Mouse (Mus musculus) central nervous system, embryonic 14 days (tissue): ENCODE data around the gene Klk11. TPM values are rescaled to one million over a fixed set of nuclear protein-coding genes. Genes with fewer than 3 reads are reported as not detected.

Experiments used
- polyA plus RNA-seq: library from polyadenylated mRNA; depleted of rRNA; stranded (reverse); fragments of >200 nt; gene quantifications from 2 replicates; pipeline ENCODE4 v1.2.3, GENCODE M21; 2012; rRNA removed

Klk11 gene
- polyA plus RNA-seq = 0.23 TPM in 1 of 2 replicates, not detected in the other

GRCm38 (mm10) chr7:43774364-43774763, at the start of gene Klk11:
Gene Klk11 (plus strand): TSS chr7:43774604.

GRCm38 (mm10) chr7:43768597-43768996, 5.8 kb upstream of the Klk11 start, which contains the start of gene Klk12:
Gene Klk12 (plus strand): TSS chr7:43768897.

GRCm38 (mm10) chr7:43780746-43781145, 6.3 kb downstream of the Klk11 start, which contains the start of gene Klk10:
Gene Klk10 (plus strand): TSS chr7:43781035.

GRCm38 (mm10) chr7:43791591-43791990, 17.2 kb downstream of the Klk11 start, which contains the start of gene Klk9:
Gene Klk9 (plus strand): TSS chr7:43791891.

GRCm38 (mm10) chr7:43797333-43797769, 22.9 kb downstream of the Klk11 start, which contains the start of gene Klk8:
Gene Klk8 (plus strand): TSS chr7:43797577.

GRCm38 (mm10) chr7:43810994-43811393, 36.6 kb downstream of the Klk11 start, which contains the start of gene Klk7:
Gene Klk7 (plus strand): TSS chr7:43811294.

GRCm38 (mm10) chr7:43824199-43824598, 49.8 kb downstream of the Klk11 start, which contains the start of gene Klk6:
Gene Klk6 (plus strand): TSS chr7:43824499.

Other genes with a start within 250 kb of the Klk11 start
- 1.4 and 1.5 TPM in 2 replicates for gene Cd33, start 230.2 kb upstream of the Klk11 start, polyA plus RNA-seq
- gene Zfp658, start 212.3 kb upstream of the Klk11 start, polyA plus RNA-seq = 9.2 and 13.1 TPM in 2 replicates
- gene Zfp719, start 195.0 kb upstream of the Klk11 start, polyA plus RNA-seq = 5.6 and 7.6 TPM in 2 replicates
- 0.29 and 0.45 TPM in 2 replicates for gene Zfp819, start 167.4 kb upstream of the Klk11 start, polyA plus RNA-seq
- gene Ceacam18, start 139.9 kb upstream of the Klk11 start, polyA plus RNA-seq = 0.04 TPM in 1 of 2 replicates, not detected in the other
- 0.37 and 0.43 TPM in 2 replicates for gene Siglece, start 114.4 kb upstream of the Klk11 start, polyA plus RNA-seq
- gene Ctu1, start 102.6 kb upstream of the Klk11 start, polyA plus RNA-seq = 20.2 and 24.4 TPM in 2 replicates
- gene Klk14, start 84.2 kb upstream of the Klk11 start, polyA plus RNA-seq = 0.10 and 0.16 TPM in 2 replicates
- 0.09 TPM in 1 of 2 replicates, not detected in the other for gene Klk13, start 62.0 kb upstream of the Klk11 start, polyA plus RNA-seq
- gene Klk12, start 5.7 kb upstream of the Klk11 start, polyA plus RNA-seq = not detected in 2 replicates
- 0.15 and 0.91 TPM in 2 replicates for gene Klk10, start 6.4 kb downstream of the Klk11 start, polyA plus RNA-seq
- gene Klk9, start 17.3 kb downstream of the Klk11 start, polyA plus RNA-seq = 0.09 TPM in 1 of 2 replicates, not detected in the other
- gene Klk8, start 23.0 kb downstream of the Klk11 start, polyA plus RNA-seq = 5.6 and 7.1 TPM in 2 replicates
- gene Klk7, start 36.7 kb downstream of the Klk11 start, polyA plus RNA-seq = 0.04 and 0.05 TPM in 2 replicates
- gene Klk6, start 49.9 kb downstream of the Klk11 start, polyA plus RNA-seq = not detected in 2 replicates
- gene Klk5, start 67.4 kb downstream of the Klk11 start, polyA plus RNA-seq = not detected in 2 replicates
- 0.33 and 0.58 TPM in 2 replicates for gene Klk4, start 106.6 kb downstream of the Klk11 start, polyA plus RNA-seq
- not detected in 2 replicates for gene Klk15, start 159.1 kb downstream of the Klk11 start, polyA plus RNA-seq
- not detected in 2 replicates for gene Klk1b8, start 176.1 kb downstream of the Klk11 start, polyA plus RNA-seq
- gene Klk1b1, start 192.1 kb downstream of the Klk11 start, polyA plus RNA-seq = not detected in 2 replicates
- gene Klk1b9, start 201.5 kb downstream of the Klk11 start, polyA plus RNA-seq = not detected in 2 replicates
- not detected in 2 replicates for gene Klk1b11, start 221.3 kb downstream of the Klk11 start, polyA plus RNA-seq
- gene Klk1b26, start 237.6 kb downstream of the Klk11 start, polyA plus RNA-seq = 0.06 TPM in 1 of 2 replicates, not detected in the other